Mouse (Mus musculus) erythroblast, embryonic 14.5 days (primary cell): ENCODE data around the gene Gpr155.

Experiments used
- GATA1 ChIP-seq: IDR thresholded peaks from 2 replicates; pipeline ENCODE4 v1.6.1; 2012; ENCODE audit warnings: low read length, inconsistent platforms, mixed read lengths
- TAL1 ChIP-seq: IDR thresholded peaks from 3 replicates; pipeline ENCODE4 v1.6.1; 2012; ENCODE audit warnings: low read length, inconsistent platforms, mixed read lengths

DNA sequence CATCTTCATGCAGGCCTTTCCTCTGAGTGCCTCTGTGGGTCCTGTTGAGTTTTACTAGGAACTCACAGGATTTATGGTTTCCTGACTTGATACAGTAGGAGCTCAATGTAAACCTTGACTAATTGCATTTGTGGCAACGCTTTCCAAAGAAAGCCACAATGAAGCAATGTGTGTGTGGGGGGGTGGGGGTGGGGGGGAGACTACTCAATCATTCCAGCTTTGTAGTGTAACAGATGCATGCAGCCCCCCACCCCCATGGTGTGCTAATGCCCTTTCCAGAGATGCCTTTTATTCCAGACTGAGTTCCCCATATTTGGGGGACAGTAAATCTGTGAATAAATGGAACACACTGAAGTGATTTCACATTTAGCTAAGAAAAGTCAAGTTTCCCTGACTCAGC lies 15.3 kb upstream of the Gpr155 start:
- TF ChIP-seq GATA1 (no peak), TAL1 (no peak)
